ENCODE assay signal across 9 mouse cellular contexts in genomic region chr9:21858084-21858483, GRCm38 (mm10). TPM values are rescaled to one million over a fixed set of nuclear protein-coding genes. Genes with fewer than 3 reads are reported as not detected.
DNase-seq lines count a peak whose midpoint lies in the region.
"Had no signal": no experiment of that assay in that cellular context is flagged by ENCODE, and none has a peak within 500 bp of the region (broad histone marks: within the 10 kb centered on the region; RNA-seq: fewer than 3 reads in every experiment).

No protein-coding gene starts in this region.

- DNase-seq in adrenal gland, postnatal 25 days: peak; percentile 47
- peak; percentile 73 to 91 for DNase-seq in heart, adult 18-20 months
- peak; percentile 87 for DNase-seq in kidney, adult 9 months
- peak; percentile 73 to 79 for DNase-seq in lung, adult 18-20 months
- no peak for DNase-seq in testis, postnatal 10 days (ENCODE audit: low spot score)
- DNase-seq in thymus, adult 18-20 months: no peak
- no peak for DNase-seq in frontal cortex, postnatal 36 days (ENCODE audit: low spot score in 2 of 2)
- DNase-seq: cerebellum, adult 11-12 months; thymus, postnatal 36 days had no signal

RNA-seq across cellular contexts. Expression of gene Dock6, which starts 5.6 kb away (rescaled TPM):
- 45.6 and 46.0 TPM in 2 replicates for total RNA-seq in adrenal gland, postnatal 25 days (2021)
- total RNA-seq in heart, adult 18-20 months (2021): 10 to 100 TPM; 24.3 to 24.6 TPM

RNA-seq across cellular contexts. Expression of gene Angptl8, which starts 22.8 kb away (rescaled TPM):
- total RNA-seq in adrenal gland, postnatal 25 days (2021): 4.5 and 17.1 TPM in 2 replicates
- total RNA-seq in heart, adult 18-20 months (2021): under 1 TPM in 1 of 2 experiments, not detected in 1; 0.69 TPM

RNA-seq across cellular contexts. Expression of gene Kank2, which starts 59.5 kb away (rescaled TPM):
- 37.3 and 46.2 TPM in 2 replicates for total RNA-seq in adrenal gland, postnatal 25 days (2021)
- 10 to 100 TPM; 58.1 to 60.8 TPM for total RNA-seq in heart, adult 18-20 months (2021)

RNA-seq across cellular contexts. Expression of gene Rab3d, which starts 59.9 kb away (rescaled TPM):
- total RNA-seq in adrenal gland, postnatal 25 days (2021): 36.3 and 71.9 TPM in 2 replicates
- 10 to 100 TPM; 16.2 to 18.2 TPM for total RNA-seq in heart, adult 18-20 months (2021)

Comparison
In these comparisons a context has a peak if more than half of its experiments do, and no peak if none do; other contexts are left out.
1. DNase-seq: peak in adrenal gland, postnatal 25 days (single experiment), heart, adult 18-20 months (2 of 2), kidney, adult 9 months (single experiment) and lung, adult 18-20 months (2 of 2); none in testis, postnatal 10 days (single experiment), thymus, adult 18-20 months (0 of 2) and frontal cortex, postnatal 36 days (0 of 2).